Mouse (Mus musculus) bone marrow macrophage, adult 2 months (primary cell): ENCODE results near the gene Ppm1n.

Experiments
- CTCF ChIP-seq: IDR thresholded peaks from 2 replicates; pipeline ENCODE4 v1.5.1; 2012; ENCODE audit warnings: low read depth, mild to moderate bottlenecking, low read length, moderate library complexity
- POLR2A ChIP-seq: IDR thresholded peaks from 2 replicates; pipeline ENCODE4 v1.6.1; 2012; ENCODE audit warnings: mild to moderate bottlenecking, low read depth, low read length, borderline replicate concordance

GRCm38 (mm10) chr7:19306819-19307738 lies 27.2 kb upstream of the Ppm1n start:
- TF ChIP-seq POLR2A (no peak), CTCF (no peak)
